Mouse (Mus musculus) embryo, embryonic 10.5 days (tissue): ENCODE data around the gene Tcf7l1.

Experiments used
- DNase-seq: peaks from one replicate; pipeline ENCODE4 v3.0.0-alpha.2; 2015; ENCODE audit warnings: low spot score

Tcf7l1 gene

GRCm38 (mm10) chr6:72783780-72784179 is 5.3 kb downstream of the Tcf7l1 start:
- DNase-seq: no peak

DNA sequence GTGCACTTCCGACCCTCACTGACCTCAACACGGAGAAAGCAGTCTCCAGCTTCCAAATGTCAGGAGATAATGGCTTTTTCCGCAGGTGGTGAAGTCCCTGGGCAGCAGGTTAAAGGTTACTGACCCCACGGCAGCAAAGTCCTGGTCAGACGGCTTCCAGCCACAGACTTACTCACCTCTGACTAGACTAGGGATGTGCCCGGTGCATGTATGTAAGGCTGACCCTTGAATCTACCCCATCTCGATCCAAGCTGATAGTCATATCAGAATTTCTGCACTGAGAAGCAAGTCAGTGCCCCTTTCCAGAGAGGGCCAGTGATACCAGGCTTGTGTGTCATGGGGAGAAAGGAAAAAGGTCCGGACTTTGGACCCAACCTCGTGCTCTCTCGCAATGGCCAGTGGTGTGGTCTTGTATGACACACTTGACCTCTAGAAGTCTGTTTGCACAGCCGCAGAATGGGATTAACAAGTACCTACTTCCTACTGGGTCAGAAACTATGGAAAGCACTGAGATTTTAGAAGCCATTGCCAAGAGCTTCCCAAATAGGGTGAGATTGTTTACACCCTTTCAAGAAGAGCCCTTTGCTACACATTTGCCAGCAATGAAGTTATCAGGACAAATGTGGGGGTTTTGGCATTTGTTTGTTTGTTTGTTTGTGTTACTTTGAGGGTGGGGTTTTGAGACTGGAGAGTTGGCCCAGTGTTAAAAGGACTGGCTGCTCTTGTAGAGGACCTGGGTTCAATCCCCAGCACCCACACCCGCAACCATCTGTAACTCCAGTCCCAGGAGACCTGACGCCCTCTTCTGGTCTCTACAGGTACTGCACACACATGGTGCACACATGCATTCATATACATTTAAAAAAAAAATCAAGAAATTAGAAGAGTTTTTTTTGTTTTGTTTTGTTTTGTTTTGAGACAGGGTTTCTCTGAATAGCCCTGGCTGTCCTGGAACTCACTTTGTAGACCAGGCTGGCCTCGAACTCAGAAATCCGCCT is 10.0 kb downstream of the Tcf7l1 start:
- DNase-seq: no peak

DNA sequence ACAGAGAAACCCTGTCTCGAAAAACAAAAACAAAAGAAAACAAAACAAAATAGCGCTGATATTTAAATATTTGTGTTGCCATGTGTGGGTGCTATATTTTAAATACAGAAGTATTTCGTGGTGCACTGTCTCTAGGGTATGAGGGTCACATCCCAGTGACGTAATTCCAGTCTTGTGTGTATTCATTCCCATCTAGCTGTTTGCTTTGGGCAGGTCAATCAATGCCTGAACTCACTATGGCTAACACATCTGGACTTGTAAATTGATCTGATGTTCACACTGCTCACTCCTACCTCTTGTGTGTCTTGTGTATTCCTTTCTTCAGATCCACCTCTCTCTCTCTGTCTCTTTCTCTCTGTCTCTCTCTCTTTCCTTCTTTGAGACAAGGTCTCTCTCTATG is 11.8 kb downstream of the Tcf7l1 start:
- no peak for DNase-seq

- DNase-seq: no peak
These were observed 14.8 kb downstream of the Tcf7l1 start for GRCm38 (mm10) chr6:72774275-72774674.

DNA sequence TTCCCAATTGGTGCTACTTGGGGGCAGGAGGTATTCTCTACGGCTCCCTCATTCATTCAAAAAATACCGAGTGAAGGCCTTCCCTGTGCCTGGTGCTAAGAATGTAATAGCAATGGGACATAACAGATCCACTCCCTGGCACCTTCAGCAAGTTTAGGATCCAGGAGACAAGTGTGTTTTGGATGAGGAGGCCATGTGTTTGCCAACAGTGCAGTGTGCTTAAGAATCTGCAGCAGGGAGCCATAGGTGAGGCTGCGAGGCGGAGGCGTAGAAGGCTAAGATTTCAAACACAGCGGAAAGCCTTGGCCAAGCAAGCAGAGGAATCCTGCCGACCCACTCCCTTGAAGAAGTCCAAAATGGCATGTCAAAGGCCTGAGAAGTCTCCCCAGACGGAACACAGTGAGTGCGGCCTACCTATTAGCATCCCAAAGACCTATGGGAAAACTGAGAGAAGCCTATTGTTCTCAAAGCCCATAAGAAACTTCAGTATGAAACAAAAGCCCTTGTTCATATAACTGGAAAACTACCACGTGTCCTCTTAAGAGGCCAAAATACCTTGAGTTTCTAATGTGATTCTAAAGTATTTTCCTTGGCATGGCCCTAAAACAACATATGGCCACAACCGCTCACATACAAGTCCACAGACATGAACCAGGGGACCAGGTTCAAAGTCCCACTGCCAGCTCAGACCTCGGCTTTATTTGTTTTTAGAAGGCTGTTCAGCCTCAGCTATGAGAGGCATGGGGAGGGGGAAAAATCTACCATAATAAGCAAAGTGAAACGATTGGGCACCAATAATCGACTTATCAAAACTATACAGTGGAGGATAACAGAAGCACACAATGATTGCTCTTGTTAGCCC is 18.9 kb downstream of the Tcf7l1 start:
- DNase-seq: no peak

DNA sequence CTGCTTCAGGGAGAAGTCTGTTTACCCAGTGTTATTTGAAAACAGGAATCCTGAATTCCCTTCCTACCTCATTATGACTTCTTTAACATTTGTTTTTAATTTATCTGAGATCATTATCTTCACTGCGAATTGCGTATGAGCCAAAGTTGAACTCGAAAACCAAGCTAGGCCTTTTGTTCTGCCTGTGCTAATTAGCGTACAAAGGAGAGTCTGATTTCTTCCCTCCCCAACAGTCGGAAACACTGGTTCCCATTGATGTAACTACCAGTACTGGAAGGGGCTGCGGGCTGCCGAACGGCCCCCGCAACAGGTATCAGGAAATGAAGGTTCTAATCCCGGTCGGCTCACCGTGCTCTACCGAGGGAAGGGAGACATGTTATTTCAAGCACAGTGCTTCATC is 19.7 kb downstream of the Tcf7l1 start:
- DNase-seq: no peak

DNA sequence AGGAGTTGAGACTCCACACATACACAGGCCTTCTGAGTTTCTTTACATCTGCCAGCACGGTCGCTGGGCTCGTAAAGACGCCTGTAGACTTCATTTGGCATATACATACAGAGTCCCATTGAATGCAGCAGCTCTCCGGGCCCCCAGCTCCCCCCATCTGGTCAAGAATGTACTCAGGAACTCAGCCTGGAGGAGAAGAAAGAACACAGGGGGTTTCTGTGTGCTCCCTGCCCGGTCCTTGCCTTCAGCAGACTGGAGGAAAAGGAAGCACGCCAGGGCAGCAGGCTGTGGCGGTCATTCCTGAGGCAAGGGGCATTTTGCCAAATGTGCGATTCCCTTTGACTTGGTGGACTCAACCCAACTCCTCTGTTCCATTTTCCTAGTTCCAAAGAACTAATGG is 20.2 kb downstream of the Tcf7l1 start:
- DNase-seq: no peak

GRCm38 (mm10) chr6:72768097-72768496 is 21.0 kb downstream of the Tcf7l1 start:
- DNase-seq: no peak

- no peak for DNase-seq
These were observed 25.4 kb downstream of the Tcf7l1 start for GRCm38 (mm10) chr6:72763616-72764015.

- DNase-seq: peak; percentile 71
These were observed 27.4 kb downstream of the Tcf7l1 start for GRCm38 (mm10) chr6:72761645-72762044.

GRCm38 (mm10) chr6:72758239-72759017 is 30.6 kb downstream of the Tcf7l1 start:
- no peak for DNase-seq

DNA sequence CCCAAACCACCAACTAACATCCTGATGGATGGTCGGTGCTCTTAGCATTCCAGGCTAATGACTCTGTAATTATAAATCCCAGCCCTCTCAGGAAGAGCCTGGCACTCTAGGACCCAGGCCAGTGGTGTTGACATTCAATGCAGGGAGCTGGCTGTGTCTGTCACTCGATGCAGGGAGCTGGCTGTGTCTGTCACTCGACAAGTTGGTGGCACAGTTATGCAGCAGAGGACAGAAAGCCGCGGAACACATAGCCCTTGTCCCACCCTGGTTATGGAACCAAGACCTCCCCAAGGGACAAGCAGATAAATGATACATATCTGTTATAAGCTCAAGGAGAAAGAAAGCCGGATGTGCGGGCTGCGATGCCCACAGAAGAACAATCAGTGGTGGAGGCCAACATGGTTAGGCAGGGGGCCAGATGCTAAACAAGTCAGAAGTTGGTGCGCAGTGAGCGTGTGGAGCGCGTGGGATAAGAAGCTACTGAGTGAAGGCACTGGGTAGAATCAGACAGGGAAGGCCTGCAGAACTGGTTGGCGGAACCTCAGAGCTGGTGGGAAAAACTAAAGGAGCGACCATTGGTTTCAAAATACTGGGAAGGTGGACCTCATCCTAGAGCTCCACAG is 33.7 kb downstream of the Tcf7l1 start:
- no peak for DNase-seq

DNA sequence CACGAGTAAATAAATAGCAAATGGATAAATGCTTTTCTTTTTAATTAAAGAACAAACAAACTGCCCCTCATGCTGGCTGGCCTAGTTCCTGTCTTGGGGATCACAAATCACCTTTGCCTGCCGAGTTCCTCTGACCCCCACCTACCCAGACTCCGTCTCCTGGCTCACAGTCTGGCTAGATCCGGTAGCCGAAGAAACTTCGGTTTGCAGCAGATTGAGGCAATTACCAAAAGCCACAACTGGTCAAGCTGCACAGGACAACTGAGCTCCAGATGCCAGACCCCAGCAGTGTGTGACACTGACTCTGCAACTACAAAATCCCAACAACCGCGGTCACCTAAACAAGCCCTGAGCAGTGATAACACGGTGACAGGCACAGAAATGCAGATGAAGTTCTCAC is 34.8 kb downstream of the Tcf7l1 start:
- DNase-seq: no peak

GRCm38 (mm10) chr6:72753782-72754181 is 35.3 kb downstream of the Tcf7l1 start:
- DNase-seq: no peak

DNA sequence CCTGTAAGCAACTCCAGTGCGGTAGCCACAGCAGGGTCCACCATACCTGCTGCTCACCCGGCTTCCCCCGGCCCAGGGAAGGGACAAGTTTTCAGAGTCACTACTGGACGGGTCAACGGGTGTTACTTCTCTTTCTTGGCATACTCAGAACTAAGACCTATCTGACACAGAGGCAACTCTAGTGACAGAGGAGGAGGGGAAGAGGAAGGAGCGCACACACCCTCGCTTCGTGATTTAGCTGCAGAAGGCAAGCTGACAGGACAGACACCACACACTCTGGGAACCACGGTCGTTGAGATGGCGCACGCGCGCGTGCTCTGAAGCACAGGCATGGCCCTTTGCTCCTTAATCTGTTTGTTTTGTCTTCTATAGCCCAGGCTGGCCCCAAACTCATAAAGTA is 36.2 kb downstream of the Tcf7l1 start:
- no peak for DNase-seq

DNA sequence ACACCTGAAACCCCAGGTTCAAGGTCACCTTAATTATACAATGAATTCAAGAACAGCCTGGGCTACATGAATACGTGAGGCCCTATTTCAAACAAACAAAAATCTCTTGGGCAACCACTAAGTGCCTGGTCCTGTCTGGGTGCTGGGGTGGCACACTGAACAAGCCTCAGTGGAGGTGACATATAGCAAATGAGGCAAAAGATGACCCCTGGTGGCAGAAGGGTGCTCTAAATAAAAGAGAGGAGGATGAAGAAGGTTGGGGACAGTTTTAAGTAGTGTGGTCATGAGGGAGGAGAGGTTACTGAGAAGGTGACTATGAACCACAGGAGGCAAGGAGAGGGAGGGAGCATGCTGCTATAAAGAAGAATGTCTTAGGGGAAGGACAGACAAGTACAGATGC is 37.8 kb downstream of the Tcf7l1 start:
- DNase-seq: no peak

GRCm38 (mm10) chr6:72748882-72749437 is 40.1 kb downstream of the Tcf7l1 start:
- DNase-seq: no peak

- DNase-seq: peak; percentile 64
These were observed 40.6 kb downstream of the Tcf7l1 start for GRCm38 (mm10) chr6:72748421-72748820.

DNA sequence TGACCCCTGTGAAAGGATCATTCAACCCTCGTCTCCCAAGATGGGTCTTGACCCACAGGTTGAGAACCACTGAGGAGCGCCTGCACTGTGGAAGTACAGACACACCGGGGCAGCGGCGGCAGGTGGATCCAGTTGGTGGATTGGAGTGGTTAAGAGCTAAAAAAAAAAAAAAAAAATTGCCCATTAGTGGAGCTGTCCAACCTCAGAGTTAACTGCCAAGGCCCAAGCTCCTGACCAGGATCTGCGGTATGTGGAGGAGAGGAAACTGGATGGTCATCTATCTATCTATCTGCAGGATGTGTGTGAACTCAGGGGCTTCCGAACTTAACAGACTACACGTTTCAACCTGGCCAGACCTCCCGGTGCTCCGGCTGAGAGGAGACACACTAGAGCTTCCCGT is 41.2 kb downstream of the Tcf7l1 start:
- DNase-seq: no peak

DNA sequence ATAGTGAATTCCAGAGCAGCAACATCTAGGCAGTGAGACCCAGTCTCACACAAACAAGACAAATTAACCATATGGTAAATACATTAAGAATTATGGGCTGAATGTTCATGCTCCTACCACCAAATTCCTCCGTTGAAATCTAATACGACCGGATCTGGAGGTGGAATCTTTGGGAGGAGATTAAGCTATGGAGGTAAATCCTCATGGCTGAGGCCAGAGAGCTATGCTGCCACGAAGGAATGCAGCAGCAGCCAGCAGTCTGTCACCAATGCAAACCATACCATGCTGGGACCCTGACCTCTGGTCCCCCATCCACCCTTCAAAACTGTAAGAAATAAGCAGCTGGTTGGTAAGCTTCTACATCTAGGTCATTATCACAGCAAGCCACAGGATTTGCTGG is 41.9 kb downstream of the Tcf7l1 start:
- DNase-seq: peak; percentile 56

DNA sequence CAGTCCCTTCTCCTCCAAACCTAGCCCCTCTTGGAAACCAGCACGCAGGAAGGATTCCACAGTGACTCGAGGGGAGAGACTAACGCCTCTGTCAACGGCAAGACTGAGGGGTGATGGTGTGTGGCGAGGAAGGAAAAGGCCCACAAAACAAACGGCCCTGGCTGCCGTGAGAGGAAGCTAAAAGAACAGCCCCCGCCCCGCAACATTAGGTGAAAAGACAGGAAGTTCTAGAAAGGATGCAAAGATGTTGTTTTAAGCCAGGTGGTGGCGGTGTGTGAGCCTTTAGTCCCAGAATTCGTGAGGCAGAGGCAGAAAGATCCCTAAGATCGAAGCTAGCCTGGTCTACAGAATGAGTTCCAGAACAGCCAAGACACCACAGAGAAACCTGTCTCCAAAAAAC is 43.3 kb downstream of the Tcf7l1 start:
- no peak for DNase-seq
